Mouse (Mus musculus) MEL-GATA-1-ER (cell line): Measurements from ENCODE around the gene Smarce1.
"Not testable (repeated sequence)": the region's sequence is repeated elsewhere in the genome, so short reads cannot be mapped to it uniquely, and the experiment has no call there.

Source experiments
- DNase-seq: peaks from one replicate; pipeline ENCODE4 v3.0.0-alpha.2; 2012; ENCODE audit warnings: low read depth; ENCODE audit errors: extremely low read depth

Gene Smarce1

GRCm38 (mm10) chr11:99230261-99231048, at the start of gene Smarce1:
TSS of gene Smarce1 (minus strand) at chr11:99231017.
- peak; percentile 48 for DNase-seq

GRCm38 (mm10) chr11:99279986-99280385, 49.2 kb upstream of the Smarce1 start:
- no peak for DNase-seq

DNA sequence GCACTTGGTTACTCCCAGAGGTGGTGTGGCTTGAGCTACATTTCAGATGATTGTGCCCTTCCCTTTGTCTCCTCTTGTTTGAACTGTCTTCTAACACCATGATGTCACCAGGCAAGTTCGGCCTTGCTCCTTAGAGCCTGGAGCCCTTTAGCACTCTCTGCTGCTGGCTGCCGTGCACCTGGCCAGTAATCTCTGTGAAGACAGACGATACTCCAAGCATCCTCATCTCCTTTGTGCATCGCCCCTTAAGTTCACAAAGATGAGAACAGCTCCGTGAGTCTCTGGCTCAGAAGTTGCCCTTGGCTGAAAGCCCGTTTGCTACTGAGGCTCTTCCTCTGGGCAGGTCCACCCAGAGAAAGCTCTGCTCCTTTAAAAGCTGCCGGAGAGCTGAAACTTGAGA, 46.0 kb upstream of the Smarce1 start:
- no peak for DNase-seq

- no peak for DNase-seq
Measured at GRCm38 (mm10) chr11:99275624-99276023, 44.8 kb upstream of the Smarce1 start.

- DNase-seq: no peak
Measured at GRCm38 (mm10) chr11:99272721-99273120, 41.9 kb upstream of the Smarce1 start.

- no peak for DNase-seq
Measured at GRCm38 (mm10) chr11:99269192-99269591, 38.4 kb upstream of the Smarce1 start.

GRCm38 (mm10) chr11:99265796-99266195, 35.0 kb upstream of the Smarce1 start:
- no peak for DNase-seq

DNA sequence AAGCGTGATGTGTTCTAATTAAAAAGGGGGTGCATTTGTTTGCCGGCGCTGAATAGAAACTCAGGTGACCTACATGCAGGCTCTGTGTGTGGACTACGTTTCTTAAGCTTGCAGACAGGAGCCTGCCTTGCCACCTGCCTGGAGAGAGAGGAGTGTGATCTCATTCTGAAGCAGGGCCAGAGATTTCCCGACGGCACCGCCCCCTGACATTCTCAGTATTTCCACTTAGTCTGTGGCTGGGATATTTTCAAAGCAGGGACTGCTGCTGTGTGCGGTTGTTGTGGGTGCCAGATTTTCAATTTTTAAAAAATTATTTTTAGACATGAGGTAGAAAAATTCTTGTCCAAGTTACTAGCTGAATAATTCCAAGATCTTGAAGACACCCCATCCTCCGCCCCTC, 34.4 kb upstream of the Smarce1 start:
- DNase-seq: no peak

DNA sequence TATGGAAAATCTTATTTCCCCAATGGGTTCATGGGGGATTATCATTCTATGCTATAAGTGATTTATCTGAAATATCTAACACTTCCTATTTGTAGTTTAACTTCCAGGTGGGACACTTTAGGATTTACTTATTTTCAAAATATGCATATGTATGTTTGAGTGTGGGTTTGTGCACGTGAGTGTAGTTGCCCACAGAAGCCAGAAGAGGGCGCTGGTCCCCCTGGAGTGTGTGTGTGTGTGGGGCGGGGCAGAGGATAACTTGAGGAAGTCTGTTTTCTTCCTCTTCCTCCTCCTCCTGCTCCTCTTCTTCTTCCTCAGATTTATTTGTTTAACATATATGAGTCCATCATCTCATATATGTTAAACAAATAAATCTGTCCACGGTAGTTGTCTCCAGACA, 25.4 kb upstream of the Smarce1 start:
- no peak for DNase-seq

DNA sequence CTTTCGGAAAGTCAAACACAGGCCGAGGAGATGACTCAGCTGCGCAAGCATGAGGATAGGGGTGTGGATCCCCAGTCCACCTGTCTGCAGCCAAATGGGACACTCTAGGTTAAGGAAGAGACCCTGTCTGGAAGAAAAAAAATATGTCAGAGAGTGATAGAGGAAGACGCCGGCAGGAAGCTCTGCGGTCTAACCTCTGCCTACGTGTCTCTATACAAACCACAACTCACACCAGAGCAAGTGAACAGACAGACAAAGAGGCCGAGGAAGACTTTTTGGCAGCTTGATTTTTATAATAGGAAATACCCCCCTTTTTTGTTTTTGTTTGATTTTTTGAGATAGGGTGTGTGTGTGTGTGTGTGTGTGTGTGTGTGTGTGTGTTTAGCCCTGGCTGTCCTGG, 24.5 kb upstream of the Smarce1 start:
- no peak for DNase-seq

GRCm38 (mm10) chr11:99253893-99254292, 23.1 kb upstream of the Smarce1 start:
- no peak for DNase-seq

DNA sequence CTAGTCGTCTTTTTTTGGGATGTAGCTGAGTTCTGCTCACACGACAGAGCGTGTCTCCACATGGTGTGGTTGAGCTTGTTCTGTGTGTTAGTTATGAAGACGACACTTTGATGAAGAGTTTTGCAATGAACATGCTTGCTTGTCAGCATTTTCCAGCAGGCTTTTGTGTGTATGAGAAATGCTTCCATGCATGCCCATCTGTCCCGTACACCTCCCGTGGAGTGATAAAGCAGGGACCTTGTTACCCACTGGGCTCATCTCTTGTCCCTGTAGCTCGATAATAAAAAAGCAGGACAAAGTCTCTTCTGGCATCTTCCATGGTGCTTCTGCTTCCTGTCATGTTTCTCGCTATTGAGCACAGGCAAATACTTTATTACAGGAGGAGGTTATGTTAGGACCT, 21.9 kb upstream of the Smarce1 start:
- no peak for DNase-seq

- no peak for DNase-seq
Measured at GRCm38 (mm10) chr11:99250666-99251065, 19.8 kb upstream of the Smarce1 start.

DNA sequence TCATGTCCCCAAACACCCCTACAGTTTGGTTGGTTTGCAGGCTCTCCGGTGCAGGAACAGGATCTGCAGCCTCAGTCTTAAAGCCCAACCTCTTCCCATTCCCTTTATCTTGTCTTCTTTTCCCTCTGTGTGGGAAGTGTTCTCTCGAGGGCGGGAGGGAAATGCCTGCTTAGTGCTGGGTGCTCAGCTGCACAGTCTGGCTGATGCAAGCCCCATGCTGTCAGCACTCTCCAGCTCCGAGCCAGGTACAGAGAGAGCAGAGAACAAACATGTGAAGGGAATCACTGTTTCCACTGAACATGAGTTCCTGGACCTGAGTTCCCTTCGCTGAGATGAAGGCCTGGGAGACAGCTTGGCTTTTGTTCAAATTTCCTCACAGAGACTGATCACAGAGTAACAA, 19.4 kb upstream of the Smarce1 start:
- DNase-seq: no peak

DNA sequence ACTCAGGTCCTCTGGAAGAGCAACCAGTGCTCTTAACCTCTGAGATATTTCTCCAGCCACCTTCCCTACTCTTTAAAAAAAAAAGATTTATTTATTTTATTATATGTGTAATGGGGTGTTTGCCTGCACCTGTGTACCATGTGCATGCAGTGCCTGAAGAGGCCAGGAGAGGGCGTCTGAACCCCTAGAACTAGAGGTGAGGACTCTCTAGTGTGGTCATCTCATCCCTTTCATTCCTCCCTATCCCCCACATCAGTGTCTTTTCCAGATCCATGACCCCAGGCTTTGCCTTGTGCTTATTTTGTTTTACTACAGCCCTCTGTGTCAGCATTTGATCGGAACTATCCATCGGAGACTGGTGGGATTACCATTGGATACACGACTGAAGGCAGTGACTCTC, 18.3 kb upstream of the Smarce1 start:
- DNase-seq: no peak

DNA sequence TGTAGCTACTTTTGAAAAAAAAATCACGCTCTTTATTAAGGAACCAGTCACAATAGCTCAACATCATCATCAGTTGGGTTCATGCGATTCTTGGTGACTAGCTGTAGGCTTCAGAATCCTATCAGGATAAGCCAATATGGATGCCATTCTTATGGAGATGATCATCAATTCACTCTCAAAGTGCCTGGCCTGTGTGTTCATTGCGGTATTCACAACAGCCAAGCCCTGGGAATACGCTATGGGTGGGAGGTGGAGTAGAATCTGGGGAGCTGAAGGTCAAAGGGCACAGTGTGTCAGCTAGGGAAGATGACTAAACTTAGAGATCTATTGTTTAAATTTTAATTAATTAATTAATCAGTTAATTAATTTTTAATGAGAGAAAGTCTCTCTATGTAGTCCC, 17.1 kb upstream of the Smarce1 start:
- DNase-seq: no peak

GRCm38 (mm10) chr11:99244519-99244918, 13.7 kb upstream of the Smarce1 start:
- DNase-seq: not testable (repeated sequence)

DNA sequence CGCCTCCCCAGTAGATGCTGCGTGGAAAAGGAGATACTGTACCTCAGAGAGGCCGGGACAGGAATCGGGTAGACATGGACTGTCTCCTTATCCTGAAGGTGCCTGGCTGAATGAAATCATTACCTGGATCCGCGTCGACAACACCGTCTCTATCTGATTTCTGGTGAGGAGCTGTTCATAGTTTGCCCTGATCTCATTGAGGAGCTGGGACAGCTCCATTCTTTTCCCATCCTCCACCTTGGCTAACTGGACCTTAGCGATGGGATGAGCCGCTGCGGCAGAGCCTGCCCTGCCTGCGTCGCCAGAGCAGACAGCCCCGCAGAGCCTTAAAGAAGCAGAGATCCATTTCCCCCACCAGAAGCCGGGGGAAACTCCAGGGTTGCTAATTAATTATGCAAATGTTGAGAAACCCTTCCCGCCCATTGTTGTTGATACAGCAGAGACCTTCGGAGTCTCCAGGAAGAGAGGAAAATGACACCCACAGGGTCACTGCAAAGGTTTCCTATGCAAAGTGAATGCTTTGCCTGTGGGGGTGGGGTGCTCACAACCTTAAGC, 13.1 kb upstream of the Smarce1 start, which contains the start of gene Krt222:
Krt222 (minus strand) TSS at position 266 of the 555 bp plus-strand sequence.
- no peak for DNase-seq

DNA sequence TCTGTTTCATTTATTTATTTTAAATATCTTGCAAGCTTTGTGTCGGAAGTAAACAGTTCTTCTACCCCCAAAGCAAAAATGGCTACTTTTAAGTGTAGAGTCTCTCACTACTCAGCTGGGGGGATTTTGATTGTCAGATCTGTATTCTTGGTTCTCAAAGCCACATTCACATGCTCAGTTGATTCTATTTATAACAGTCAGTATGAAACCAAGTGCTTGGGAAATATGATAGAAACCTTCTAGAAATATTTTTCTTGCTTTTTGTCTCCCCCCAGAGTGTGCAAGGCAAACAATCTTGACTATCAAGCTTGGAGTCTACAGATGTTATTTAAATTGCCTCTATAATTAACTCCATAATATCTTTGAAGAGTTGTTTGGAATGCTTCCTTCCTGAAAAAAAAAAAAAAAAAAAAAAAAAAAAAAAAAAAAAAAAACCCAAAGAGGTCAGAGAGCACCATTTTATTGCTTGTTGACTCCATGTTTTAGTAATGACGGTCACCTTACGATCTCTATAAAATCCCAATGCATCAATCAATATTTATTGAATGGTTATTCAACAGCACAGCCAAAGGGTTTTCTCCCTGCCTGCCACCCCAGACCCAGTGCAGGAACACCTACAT, 12.5 kb upstream of the Smarce1 start:
- no peak for DNase-seq

DNA sequence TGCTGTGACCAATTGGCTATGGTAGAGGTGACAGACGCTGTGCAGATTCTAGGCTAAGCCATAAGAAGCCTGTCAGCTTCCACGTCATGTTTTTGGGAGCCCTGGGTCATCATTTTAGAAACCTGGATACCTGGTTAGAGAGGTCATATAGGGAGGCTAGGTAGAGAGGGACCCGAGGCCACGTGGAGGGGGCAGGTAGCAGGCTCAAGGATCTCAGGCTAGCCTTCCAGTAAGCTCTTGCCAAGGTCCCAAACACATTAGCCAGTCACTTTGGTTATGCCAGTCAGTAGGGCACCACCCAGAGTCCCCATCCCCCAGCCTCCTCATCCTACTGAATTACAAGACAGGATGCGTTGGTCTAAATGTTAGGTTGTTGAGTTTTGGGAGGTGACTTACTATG, 11.2 kb upstream of the Smarce1 start:
- DNase-seq: no peak

GRCm38 (mm10) chr11:99238468-99238867, 7.7 kb upstream of the Smarce1 start:
- DNase-seq: no peak

- DNase-seq: no peak
Measured at GRCm38 (mm10) chr11:99231049-99231816, 416 bp upstream of the Smarce1 start.
